Mouse (Mus musculus): ENCODE measurements around the gene Wdr12.

GRCm38 (mm10) chr1:60098024-60098781 is at the start of gene Wdr12, which contains the start of gene Carf:
- TF ChIP-seq CTCF (conservative IDR thresholded peaks at IDR 0.05; ENCODE audit: low read length), result no peak
- no peak for TF ChIP-seq POU5F1 (IDR thresholded peaks at IDR 0.05; ENCODE audit: borderline replicate concordance, low read length)
